Mouse (Mus musculus) c-Kit-positive CD71-positive TER-119-negative erythroid progenitor cells, embryonic 14.5 days (primary cell): ENCODE results near the gene Rspo4.

Experiments
- DNase-seq: peaks from one replicate; pipeline ENCODE4 v3.0.0-alpha.2; 2013; ENCODE audit warnings: low read depth

The Rspo4 gene

DNA sequence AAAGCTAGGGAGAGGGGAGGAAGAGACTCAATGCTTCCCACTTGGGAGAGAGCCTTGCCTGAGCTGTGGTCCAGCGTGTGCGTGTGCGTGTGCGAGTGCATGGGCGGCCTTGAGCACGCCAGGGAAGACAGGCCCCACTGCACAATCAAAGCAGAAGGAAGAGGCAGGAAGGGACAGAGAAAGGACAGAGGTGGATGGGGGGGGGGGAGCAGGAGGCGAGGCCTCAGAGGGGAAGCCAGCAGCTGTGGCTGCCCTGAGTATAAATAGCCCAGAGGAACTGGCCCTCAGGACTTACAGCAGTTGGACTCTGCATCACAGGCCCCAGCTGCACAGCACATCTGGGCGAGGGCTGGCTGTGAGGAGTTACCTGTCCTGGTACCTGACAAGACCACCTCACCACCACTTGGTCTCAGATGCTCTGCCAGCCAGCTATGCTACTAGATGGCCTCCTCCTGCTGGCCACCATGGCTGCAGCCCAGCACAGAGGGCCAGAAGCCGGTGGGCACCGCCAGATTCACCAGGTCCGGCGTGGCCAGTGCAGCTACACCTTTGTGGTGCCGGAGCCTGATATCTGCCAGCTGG is 68.3 kb downstream of the Rspo4 start, which contains the start of gene Angpt4:
Gene Angpt4, plus strand, starts transcription at position 292 of the 582 bp plus-strand sequence.
- no peak for DNase-seq

DNA sequence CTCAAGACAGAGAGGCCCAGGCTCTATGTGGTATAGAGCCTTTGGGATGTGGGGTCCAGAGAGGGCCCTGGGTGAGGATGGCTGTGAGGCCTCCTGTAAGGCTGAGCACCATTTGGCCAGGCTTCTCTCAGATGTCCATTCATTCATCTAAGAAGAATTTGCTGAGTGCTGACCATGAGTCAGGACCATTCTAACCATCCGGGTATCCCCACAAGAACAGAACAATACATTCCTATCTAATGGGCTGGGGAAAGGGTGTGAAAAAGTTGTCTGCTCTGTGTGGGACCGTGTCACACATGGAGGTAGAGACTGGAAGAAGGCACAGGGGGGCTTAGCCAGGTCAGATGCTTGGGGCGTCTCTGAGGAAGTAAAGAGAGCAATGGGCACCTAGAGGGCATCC is 69.0 kb downstream of the Rspo4 start:
- DNase-seq, result no peak

DNA sequence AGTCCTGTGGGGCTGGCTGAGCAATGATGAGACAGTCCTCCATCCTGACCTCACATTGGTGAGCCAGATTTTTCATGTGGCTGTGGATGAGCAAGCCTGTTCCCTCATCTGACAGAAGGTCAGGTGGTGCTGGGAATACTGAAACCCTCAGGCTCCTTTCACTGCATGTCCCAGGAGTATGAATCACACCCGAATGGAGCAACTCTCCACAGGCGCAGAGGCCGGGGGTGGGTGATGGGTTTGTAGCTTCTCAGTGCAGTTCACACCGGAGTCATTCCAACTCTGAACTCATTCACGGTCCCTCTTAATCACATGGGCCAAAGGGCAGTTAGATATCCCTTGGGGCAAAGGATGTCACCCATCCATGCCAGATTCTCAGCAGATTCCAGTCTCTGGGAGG is 71.4 kb downstream of the Rspo4 start:
- DNase-seq, result no peak

DNA sequence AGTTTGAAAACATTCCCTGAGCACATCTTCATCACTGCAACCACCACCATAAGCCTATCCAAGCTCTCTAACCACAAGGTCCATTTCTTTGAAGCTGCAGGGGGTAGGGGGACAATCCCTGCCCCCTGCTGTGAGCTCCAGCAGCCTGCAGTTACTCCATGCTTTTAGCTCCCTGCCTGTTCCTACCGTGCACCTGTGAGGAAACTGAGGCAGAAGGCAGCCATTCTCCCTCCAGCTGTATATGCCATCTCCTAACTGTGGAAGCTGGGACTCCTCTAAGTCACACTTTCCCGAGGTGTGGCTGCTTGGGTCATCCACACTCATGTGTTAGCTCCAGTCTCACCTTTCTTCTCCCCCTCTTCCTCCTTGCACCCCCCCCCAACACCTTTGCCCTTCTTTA is 72.4 kb downstream of the Rspo4 start:
- DNase-seq, result no peak

DNA sequence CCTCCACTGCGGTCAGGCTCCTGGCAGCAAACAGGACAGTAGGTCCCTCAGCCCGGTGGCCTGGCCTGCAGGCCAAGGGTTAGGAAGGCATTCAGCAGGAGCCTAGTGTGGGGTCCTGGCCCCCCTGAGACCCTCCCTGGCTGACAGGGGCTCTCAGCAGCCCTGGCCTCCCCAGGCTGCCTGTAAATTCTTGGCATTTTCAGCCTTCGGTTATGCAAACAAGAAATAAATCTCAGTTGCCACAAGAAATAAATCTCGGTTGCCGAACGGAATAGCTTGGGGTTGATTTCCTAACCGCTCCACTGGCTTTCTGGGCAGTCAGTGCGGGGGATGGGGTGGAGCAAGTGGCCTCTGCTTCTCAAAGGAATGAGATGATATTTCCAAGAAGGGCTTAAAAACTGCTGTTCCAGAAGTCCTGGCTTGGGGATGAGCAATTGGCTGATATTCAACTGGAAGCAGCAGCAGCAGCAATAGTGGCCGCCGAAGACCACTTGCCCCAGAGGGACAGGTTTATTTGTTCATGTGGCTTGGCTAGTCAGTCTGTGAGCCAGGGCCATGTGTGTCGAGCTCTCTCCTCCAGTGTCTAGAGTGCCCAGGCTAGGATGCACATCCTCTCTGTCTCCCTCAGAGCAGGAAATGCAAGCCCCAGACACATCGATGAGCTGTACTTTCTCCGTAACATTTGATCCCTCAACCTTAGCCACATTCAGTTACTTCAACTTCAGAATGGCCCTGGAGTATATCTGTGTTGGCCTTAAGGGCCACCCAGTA is 73.5 kb downstream of the Rspo4 start:
- DNase-seq, result no peak

DNA sequence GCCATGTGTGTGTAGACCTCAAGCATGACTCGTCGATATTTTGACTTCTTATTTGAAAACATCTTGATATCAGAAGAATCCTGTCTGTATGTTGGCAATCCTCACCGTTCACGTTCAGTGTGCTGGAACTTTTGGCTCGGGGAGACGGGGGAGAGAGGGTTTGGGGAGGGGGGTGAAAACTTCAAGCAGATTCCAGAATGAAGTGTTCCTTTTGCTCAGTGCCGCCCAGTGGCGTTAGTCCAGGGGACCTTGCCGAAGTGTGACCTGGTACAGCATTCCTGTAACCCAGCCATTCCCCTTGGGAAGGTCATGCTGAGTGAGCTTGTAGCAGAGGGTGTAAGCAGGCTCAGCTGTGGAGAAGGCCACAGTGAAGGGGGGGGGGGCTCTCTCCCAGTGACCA is 76.4 kb downstream of the Rspo4 start:
- DNase-seq, result no peak

DNA sequence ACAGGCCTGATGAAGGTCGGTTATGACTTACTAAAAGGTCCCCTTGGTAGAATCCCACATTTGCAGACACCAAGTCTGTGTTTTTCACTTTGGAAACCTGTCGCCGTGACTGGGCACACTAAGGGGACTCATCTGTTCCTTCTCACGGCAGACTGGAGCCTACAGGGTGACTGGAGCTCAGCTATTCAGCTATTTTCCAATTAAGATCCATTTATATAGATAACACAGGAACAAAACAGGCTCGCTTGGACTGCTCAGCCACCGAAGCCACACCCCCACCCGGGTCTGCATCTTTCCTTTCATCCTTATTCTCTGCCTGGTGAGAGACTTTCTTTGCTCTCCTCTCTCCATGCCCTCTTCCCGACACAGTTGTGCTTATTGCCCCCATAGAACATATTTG is 78.3 kb downstream of the Rspo4 start:
- no peak for DNase-seq

DNA sequence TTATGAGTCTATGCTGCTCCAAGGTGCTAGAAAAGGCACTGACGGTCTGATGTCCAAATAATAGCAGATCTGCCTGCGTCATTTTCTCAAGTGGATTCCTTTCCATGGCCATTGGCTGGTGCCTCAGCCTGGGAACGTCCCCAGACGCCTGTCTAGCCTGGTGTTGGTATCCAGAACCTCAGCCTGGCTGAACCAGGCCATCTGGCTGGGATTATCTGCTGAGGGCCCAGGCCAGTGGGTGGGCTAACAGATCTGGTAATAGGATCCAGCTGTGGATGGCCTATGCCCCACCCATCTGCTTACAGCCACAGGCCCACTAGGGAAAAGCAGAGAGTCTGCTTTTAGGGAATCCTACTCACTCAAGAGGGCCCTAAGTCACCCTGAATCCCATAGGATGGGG is 78.9 kb downstream of the Rspo4 start:
- DNase-seq, result no peak
